In genomic region chr8:83772701-83773451, GRCm38 (mm10) we compare ENCODE assay signal across 8 mouse cellular contexts. TPM values are rescaled to one million over a fixed set of nuclear protein-coding genes. Genes with fewer than 3 reads are reported as not detected.
A peak's percentile ranks its signal among the peaks of the same experiment; 100 is the strongest.
DNase-seq lines count a peak whose midpoint lies in the region; ATAC-seq lines count a peak whose summit lies in the region.

No protein-coding gene starts in this region.

- peak overlapping the region; percentile 28 for H3K9ac ChIP-seq in forebrain, embryonic 15.5 days (replicated peaks)
- peak overlapping the region; percentile 32; the same call in 1 of the 2 replicates for H3K9ac ChIP-seq in hindbrain, embryonic 12.5 days

- H3K4me2 ChIP-seq in forebrain, embryonic 15.5 days (replicated peaks), result peak overlapping the region; percentile 64
- peak overlapping the region; percentile 70 for H3K4me2 ChIP-seq in hindbrain, embryonic 12.5 days (replicated peaks)

- H3K27ac ChIP-seq in forebrain, embryonic 15.5 days (replicated peaks), result no peak overlapping the region
- no peak overlapping the region for H3K27ac ChIP-seq in hindbrain, embryonic 12.5 days

- H3K27me3 ChIP-seq in forebrain, embryonic 15.5 days, result no peaks in the 10 kb centered on the region
- H3K27me3 ChIP-seq in hindbrain, embryonic 12.5 days, result peaks cover 15% of the 10 kb centered on the region

- H3K9me3 ChIP-seq in forebrain, embryonic 15.5 days, result no peaks in the 10 kb centered on the region
- H3K9me3 ChIP-seq in hindbrain, embryonic 12.5 days (replicated peaks), result no peaks in the 10 kb centered on the region

- WGBS in forebrain, embryonic 15.5 days, result 6% methylated on average over 25 of the region's 25 CpGs
- 5% methylated on average over 25 of the region's 25 CpGs for WGBS in hindbrain, embryonic 12.5 days

- peak; percentile 22 to 30 for DNase-seq in frontal cortex, postnatal 36 days (ENCODE audit: low spot score in 2 of 2)
- DNase-seq in frontal cortex, postnatal 14 days (ENCODE audit: low spot score in 2 of 2), result no peak
- peak; percentile 44 for DNase-seq in cerebellum, adult 11-12 months
- DNase-seq in left cerebral cortex, postnatal 36 days (ENCODE audit: low spot score in 2 of 2), result peak; percentile 22 to 28
- DNase-seq in spleen, postnatal 36 days (ENCODE audit: low spot score in 2 of 2), result peak; percentile 55 to 65

- H3K4me1 ChIP-seq in forebrain, embryonic 15.5 days, result peaks cover 10% of the 10 kb centered on the region
- H3K4me1 ChIP-seq in hindbrain, embryonic 12.5 days, result peaks cover 6% of the 10 kb centered on the region

- no peaks in the 10 kb centered on the region for H3K36me3 ChIP-seq in forebrain, embryonic 15.5 days
- H3K36me3 ChIP-seq in hindbrain, embryonic 12.5 days, result no peaks in the 10 kb centered on the region

- peak; percentile 71 for ATAC-seq in forebrain, embryonic 15.5 days (replicated peaks)
- ATAC-seq in hindbrain, embryonic 12.5 days (ENCODE audit: low FRiP score), result peak; percentile 68
- ATAC-seq in megakaryocyte progenitor cell, adult 5-6 weeks (replicated peaks; ENCODE audit: poor library complexity), result peak; percentile 59

- intact Hi-C loops in left cerebral cortex, postnatal 36 days (cut with DNase I), result loop anchor here (5.0 kb wide), 1 partner anchor 46 kb away; no protein-coding TSS in a partner anchor

- H3K4me3 ChIP-seq in forebrain, embryonic 15.5 days, result peak overlapping the region; percentile 38
- peak overlapping the region; percentile 36 for H3K4me3 ChIP-seq in hindbrain, embryonic 12.5 days

RNA-seq across cellular contexts. Expression of gene Adgre5, which starts 31.8 kb away (rescaled TPM):
- 8.7 and 8.8 TPM in 2 replicates for polyA plus RNA-seq in forebrain, embryonic 15.5 days (2015; fragmentation: Nextera tagmentation; extraction: Ambion mirVana)
- polyA plus RNA-seq in hindbrain, embryonic 12.5 days (2016; fragmentation: Nextera tagmentation; extraction: Ambion mirVana), result 18.9 and 19.8 TPM in 2 replicates
- 10 to 100 TPM in 1 of 2 experiments, 1 to 10 TPM in 1; 6.0 to 10.8 TPM for total RNA-seq in left cerebral cortex, postnatal 36 days (2021)
- 27.1 and 29.1 TPM in 2 replicates for total RNA-seq in megakaryocyte progenitor cell, adult 5-6 weeks (2015)
- 19.8 and 30.2 TPM in 2 replicates for total RNA-seq in megakaryocyte progenitor cell, adult 5-6 weeks (2017)

RNA-seq across cellular contexts. Expression of gene Ddx39, which starts 57.9 kb away (rescaled TPM):
- 121 and 124 TPM in 2 replicates for polyA plus RNA-seq in forebrain, embryonic 15.5 days (2015; fragmentation: Nextera tagmentation; extraction: Ambion mirVana)
- polyA plus RNA-seq in hindbrain, embryonic 12.5 days (2016; fragmentation: Nextera tagmentation; extraction: Ambion mirVana), result 119 and 135 TPM in 2 replicates
- total RNA-seq in left cerebral cortex, postnatal 36 days (2021), result 10 to 100 TPM; 15.4 to 18.6 TPM
- 119 and 139 TPM in 2 replicates for total RNA-seq in megakaryocyte progenitor cell, adult 5-6 weeks (2015)
- total RNA-seq in megakaryocyte progenitor cell, adult 5-6 weeks (2017), result 121 and 131 TPM in 2 replicates

Comparison
In these comparisons a context has a peak if more than half of its experiments do, and no peak if none do; other contexts are left out.
1. DNase-seq: peak in frontal cortex, postnatal 36 days (2 of 2), cerebellum, adult 11-12 months (single experiment), left cerebral cortex, postnatal 36 days (2 of 2) and spleen, postnatal 36 days (2 of 2); none in frontal cortex, postnatal 14 days (0 of 2).
2. RNA of gene Ddx39, which starts 57.9 kb away (total RNA-seq): 119 to 139 TPM in megakaryocyte progenitor cell, adult 5-6 weeks; 15.4 to 18.6 TPM in left cerebral cortex, postnatal 36 days; every median in the first group is over 4 times any median in the second.
3. Peak in every context shown above with its lines, with median percentiles within 50 percentile points of each other: ATAC-seq.